Mouse (Mus musculus) B cell, adult 67 days (primary cell): ENCODE results near the gene Slc9a3r2. TPM values are rescaled to one million over a fixed set of nuclear protein-coding genes. Genes with fewer than 3 reads are reported as not detected.

ENCODE experiments used
- total RNA-seq, 2 experiments: library from RNA; stranded (reverse); gene quantifications; 4 replicates each; pipeline ENCODE4 v1.2.4; 2023

Gene Slc9a3r2
- under 1 TPM in 1 of 2 experiments, not detected in 1; 0.30 TPM for total RNA-seq

DNA sequence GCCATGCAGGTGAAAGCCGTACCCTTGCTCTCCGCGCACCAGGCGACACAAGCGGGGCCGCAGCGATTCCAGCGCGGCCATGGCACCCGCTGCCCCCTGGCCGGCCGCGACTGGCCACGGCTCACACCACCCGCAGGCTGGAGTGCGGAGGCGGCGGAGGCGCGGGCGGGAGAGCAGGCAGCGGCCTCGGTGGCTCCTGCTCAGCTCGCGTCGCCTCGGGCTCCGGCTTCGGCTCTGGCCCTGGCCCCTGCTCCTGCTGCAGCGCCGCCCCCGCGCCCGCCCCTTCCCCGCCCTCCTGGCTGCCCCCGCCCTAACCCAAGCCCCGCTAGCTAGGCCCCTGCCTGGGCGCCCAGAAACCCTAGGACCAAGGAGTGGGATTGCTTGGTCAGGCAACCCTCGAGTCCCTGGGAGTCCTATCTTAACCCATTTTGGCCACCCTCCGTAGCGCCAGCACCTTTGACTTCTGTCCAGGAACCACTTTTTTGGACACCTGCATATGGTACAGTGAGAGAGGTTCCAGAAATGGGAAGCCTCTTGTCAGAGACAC, at the start of gene Slc9a3r2:
Gene Slc9a3r2, minus strand, starts transcription at position 258 of the 547 bp plus-strand sequence.

DNA sequence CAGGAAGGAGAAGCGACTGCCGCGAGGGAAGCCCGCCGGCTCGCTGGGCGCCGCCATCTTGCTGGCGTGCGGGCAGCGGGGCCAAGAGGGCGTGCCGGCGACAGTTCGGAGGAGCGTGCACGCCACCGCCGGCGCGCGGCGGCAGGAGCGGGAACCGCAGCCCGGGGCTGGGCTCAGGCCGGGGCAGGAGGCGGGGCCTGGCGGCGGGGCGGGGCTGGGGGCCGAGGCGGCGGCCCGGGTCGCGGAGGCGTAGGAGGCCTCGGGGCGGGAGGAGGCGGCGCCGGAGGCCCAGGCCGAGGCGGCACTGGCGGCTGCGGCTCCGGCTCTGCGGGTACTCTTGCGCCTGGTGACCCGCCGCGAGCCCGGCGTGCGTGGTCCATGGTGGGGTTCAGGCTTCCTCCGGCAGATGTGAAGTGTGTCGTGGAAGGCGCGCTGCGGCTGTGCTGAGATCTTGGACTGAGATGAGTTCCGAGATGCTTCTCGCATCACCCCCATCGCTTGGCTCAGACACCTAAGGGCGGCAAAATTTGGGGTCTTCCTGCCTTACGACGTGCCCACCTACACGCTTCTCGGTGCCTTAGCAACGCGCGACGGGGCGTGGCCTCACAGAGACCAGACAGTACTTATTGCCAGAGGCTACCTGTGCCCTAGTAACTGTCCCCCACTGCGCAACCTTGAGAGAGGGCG, 46.0 kb upstream of the Slc9a3r2 start, which contains the start of the genes Gfer and Noxo1:
Gene Gfer, minus strand, starts transcription at position 146 of the 687 bp plus-strand sequence.
Gene Noxo1, plus strand, starts transcription at position 224 of the 687 bp plus-strand sequence.

DNA sequence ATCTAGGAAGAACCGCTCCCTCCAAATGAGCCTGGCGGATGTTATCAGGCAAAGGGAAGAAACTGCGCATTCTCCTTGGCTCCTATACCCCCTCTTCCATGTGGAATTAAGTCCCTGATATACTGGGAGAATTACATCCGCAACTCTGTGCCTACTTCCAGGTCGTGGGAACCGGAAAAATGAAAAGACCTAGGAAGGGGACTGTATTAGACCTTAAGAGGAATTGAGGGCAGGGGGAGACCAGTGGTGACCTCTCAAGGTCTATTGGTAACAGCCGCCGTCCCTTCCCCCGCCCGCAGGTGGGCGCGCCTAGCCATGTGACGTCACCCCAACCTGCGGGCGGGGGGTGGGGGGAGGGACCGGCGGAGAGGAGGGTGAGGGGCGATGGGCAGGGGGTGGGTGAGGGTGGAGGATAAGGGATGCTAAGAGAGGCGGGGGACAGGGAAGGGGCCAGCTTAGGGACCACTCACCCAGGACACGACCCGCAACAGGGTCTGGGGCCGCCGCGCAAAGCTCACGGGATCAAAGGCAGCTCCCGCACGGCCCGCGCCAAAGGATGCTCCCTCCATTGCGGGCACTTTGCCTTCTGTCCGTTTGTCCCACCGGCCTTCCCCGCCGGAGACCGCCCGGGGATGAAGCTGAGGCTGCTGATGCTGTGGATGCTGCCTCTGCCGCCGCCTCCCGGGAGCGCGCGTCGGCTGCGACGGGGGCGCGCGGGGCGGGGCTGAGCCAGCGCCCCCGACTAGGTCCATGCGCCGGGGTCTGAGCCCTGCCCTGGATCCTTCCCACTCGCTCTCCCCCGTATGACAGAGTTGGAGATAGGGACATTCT, 39.3 kb upstream of the Slc9a3r2 start, which contains the start of gene Syngr3:
Gene Syngr3, minus strand, starts transcription at position 705 of the 831 bp plus-strand sequence.

DNA sequence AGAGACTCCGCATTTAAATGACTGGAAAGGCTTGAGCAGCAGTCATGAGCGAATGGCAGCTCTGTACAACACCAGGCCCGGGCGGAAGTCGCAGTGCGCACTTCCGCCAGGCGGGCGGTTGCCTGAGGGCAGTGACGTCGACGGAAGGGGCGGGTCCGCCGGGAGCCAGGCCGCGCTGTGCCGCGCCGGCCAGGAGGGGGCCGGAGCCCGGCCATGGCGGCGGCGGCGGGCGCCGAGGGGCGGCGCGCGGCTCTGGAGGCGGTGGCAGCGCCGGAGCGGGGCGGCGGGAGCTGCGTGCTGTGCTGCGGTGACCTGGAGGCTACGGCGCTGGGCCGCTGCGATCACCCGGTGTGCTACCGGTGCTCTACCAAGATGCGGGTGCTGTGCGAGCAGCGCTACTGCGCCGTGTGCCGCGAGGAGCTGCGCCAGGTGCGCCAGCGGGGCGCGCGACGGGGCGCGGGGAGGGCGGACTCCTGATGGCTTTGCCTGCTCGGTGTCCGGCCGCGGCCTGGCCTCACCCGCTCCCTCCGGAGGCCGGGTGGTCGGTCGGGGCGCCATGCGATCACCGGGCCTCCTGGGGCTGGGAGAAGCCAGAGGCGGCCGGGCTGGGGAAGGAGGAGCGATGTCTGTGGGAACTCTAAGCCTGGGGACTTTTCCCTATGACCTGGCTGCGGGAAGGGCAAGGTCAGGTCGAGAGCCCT, 19.6 kb upstream of the Slc9a3r2 start, which contains the start of gene Zfp598:
Gene Zfp598, plus strand, starts transcription at position 143 of the 701 bp plus-strand sequence.

DNA sequence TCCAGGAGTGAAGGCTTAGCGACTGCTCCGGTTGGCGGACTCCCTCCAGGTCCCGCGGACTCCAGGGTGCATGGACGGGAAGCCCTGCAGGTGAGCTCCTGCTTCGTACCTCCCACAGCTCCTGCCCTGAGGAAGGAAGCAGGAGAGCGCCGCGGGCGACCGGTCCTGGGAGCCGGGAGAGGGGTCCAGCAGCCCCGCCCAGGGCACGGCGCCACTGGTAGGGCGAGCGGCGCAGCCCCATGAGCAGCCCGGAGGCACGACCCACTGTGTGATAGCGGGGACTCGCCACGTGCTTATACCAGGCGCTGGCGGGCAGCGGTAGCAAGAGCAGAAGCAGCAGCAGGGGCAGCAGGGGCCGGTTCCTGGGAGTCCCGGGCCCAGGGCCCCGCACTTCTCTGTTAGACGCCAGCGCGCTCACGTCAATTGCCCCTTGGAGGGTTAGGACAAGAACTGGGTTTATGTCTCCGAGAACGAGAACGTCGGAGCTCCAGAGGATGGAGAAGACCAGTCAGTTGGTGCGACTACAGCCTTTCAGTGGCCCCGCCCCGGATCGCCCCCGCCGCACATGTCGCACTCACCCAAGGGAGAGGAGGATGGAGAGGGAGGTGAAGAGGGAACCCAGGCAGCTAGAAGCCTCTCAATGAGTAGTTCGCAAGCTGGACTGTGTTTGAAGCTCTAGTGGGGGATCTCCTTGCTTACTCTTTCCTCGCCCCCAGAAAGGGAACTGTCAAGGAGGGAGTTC, 8.1 kb upstream of the Slc9a3r2 start, which contains the start of gene Npw:
Gene Npw, minus strand, starts transcription at position 441 of the 742 bp plus-strand sequence.

DNA sequence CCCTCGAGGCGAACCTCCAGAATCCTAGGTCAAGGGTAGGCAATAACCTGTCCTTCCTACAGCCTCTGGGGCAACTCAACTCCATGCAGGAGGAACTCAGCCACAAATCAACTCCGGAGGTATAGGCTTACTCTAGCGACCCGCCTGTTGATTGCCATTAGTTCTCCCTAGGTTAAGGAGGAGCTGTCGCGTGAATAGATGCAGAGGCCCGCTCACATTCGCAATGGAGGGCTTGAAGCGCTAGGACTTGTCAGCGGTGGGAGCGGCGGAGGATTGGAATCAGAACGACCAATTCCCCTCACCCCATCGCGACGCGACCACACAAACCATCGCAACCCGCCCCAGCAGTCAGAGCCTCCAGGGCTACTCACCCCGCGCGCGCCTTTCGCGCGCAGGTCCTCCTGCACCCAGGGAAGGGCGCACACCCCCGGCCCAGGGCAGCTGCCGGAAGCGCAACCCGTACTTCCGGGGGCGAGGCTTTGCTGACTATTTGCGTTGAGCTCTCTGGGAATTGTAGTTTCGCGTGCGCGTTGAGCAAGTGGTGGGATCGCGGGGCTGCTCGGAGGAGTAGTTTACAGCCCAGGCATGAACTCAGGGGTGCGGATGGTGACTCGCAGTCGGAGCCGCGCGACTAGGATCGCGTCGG, 17.8 kb downstream of the Slc9a3r2 start, which contains the start of the genes Tsc2 and Nthl1:
Gene Tsc2, minus strand, starts transcription at position 464 of the 646 bp plus-strand sequence.
Gene Nthl1, plus strand, starts transcription at position 514 of the 646 bp plus-strand sequence.

Other genes with a start within 250 kb of the Slc9a3r2 start
- 100 to 1,000 TPM; 146 to 147 TPM for gene Rnps1, start 235.8 kb downstream of the Slc9a3r2 start, total RNA-seq
- gene Eci1, start 223.7 kb downstream of the Slc9a3r2 start, total RNA-seq = 10 to 100 TPM; 31.8 to 32.7 TPM
- 1 to 10 TPM; 6.0 to 6.6 TPM for gene Dnase1l2, start 207.2 kb downstream of the Slc9a3r2 start, total RNA-seq
- gene E4f1, start 180.0 kb downstream of the Slc9a3r2 start, total RNA-seq = 10 to 100 TPM; 68.6 to 72.5 TPM
- 10 to 100 TPM; 22.1 to 22.6 TPM for gene Pgp, start 179.9 kb downstream of the Slc9a3r2 start, total RNA-seq
- 1 to 10 TPM in 1 of 2 experiments, under 1 TPM in 1; 0.96 to 2.7 TPM for gene Bricd5, start 176.4 kb downstream of the Slc9a3r2 start, total RNA-seq
- 10 to 100 TPM; 24.9 to 30.6 TPM for gene Mlst8, start 171.2 kb downstream of the Slc9a3r2 start, total RNA-seq
- not detected for gene Caskin1, start 161.7 kb downstream of the Slc9a3r2 start, total RNA-seq
- gene Traf7, start 122.4 kb downstream of the Slc9a3r2 start, total RNA-seq = 100 to 1,000 TPM; 202 to 220 TPM
- 1 to 10 TPM; 1.1 to 1.5 TPM for gene Rab26, start 116.1 kb downstream of the Slc9a3r2 start, total RNA-seq
- 10 to 100 TPM; 75.3 to 80.9 TPM for gene Pkd1, start 100.5 kb downstream of the Slc9a3r2 start, total RNA-seq
- 100 to 1,000 TPM in 1 of 2 experiments, 10 to 100 TPM in 1; 97.7 to 108 TPM for gene Tsc2, start 17.7 kb downstream of the Slc9a3r2 start, total RNA-seq
- 1 to 10 TPM; 4.1 to 7.8 TPM for gene Nthl1, start 17.6 kb downstream of the Slc9a3r2 start, total RNA-seq
- gene Npw, start 8.1 kb upstream of the Slc9a3r2 start, total RNA-seq = not detected
- gene Zfp598, start 19.4 kb upstream of the Slc9a3r2 start, total RNA-seq = 10 to 100 TPM; 60.3 to 60.7 TPM
- under 1 TPM in 1 of 2 experiments, not detected in 1; 0.50 TPM for gene Syngr3, start 39.6 kb upstream of the Slc9a3r2 start, total RNA-seq
- gene Gfer, start 45.8 kb upstream of the Slc9a3r2 start, total RNA-seq = 10 to 100 TPM; 15.8 to 17.5 TPM
- gene Noxo1, start 45.9 kb upstream of the Slc9a3r2 start, total RNA-seq = 1 to 10 TPM; 5.5 to 7.4 TPM
- gene Tbl3, start 57.3 kb upstream of the Slc9a3r2 start, total RNA-seq = 10 to 100 TPM; 30.5 to 32.5 TPM
- gene Rnf151, start 67.7 kb upstream of the Slc9a3r2 start, total RNA-seq = not detected
- gene Rps2, start 67.8 kb upstream of the Slc9a3r2 start, total RNA-seq = 1,000 to 10,000 TPM; 1,102 to 1,132 TPM
- 10 to 100 TPM; 67.1 to 79.0 TPM for gene Ndufb10, start 74.2 kb upstream of the Slc9a3r2 start, total RNA-seq
- not detected for gene Rpl3l, start 77.5 kb upstream of the Slc9a3r2 start, total RNA-seq
- 10 to 100 TPM; 31.6 to 34.3 TPM for gene Msrb1, start 86.3 kb upstream of the Slc9a3r2 start, total RNA-seq
- gene Hs3st6, start 102.7 kb upstream of the Slc9a3r2 start, total RNA-seq = not detected
- gene Meiob, start 154.0 kb upstream of the Slc9a3r2 start, total RNA-seq = not detected
- 10 to 100 TPM; 29.9 to 32.6 TPM for gene Hagh, start 189.8 kb upstream of the Slc9a3r2 start, total RNA-seq
- 1 to 10 TPM; 1.8 to 2.6 TPM for gene Fahd1, start 200.0 kb upstream of the Slc9a3r2 start, total RNA-seq
- gene Igfals, start 215.7 kb upstream of the Slc9a3r2 start, total RNA-seq = 1 to 10 TPM in 1 of 2 experiments, under 1 TPM in 1; 0.80 to 1.3 TPM
- gene Nubp2, start 236.0 kb upstream of the Slc9a3r2 start, total RNA-seq = 10 to 100 TPM; 61.9 to 68.8 TPM
- gene Spsb3, start 236.3 kb upstream of the Slc9a3r2 start, total RNA-seq = 10 to 100 TPM; 36.0 to 40.1 TPM
- gene Eme2, start 244.8 kb upstream of the Slc9a3r2 start, total RNA-seq = 10 to 100 TPM; 68.9 to 86.2 TPM
- 10 to 100 TPM; 25.7 to 31.4 TPM for gene Mrps34, start 244.8 kb upstream of the Slc9a3r2 start, total RNA-seq
- 10 to 100 TPM; 31.9 to 34.5 TPM for gene Nme3, start 246.2 kb upstream of the Slc9a3r2 start, total RNA-seq